Mouse (Mus musculus) monocyte, adult 2 months (primary cell): ENCODE data around the gene Fam167b.
"Not testable (repeated sequence)": the region's sequence is repeated elsewhere in the genome, so short reads cannot be mapped to it uniquely, and the experiment has no call there.

ENCODE experiments used
- DNase-seq, 2 experiments: peaks; one replicate each; pipeline ENCODE4 v3.0.0; 2022; ENCODE audit warnings: low spot score in 2 of 2, low read depth in 1 of 2

Fam167b gene

GRCm38 (mm10) chr4:129561184-129561583 is 17.2 kb downstream of the Fam167b start:
- DNase-seq: no peak

- no peak for DNase-seq
Measured at GRCm38 (mm10) chr4:129558321-129558955, 19.9 kb downstream of the Fam167b start.

- DNase-seq: no peak
Measured at GRCm38 (mm10) chr4:129557256-129557808, 21.0 kb downstream of the Fam167b start.

DNA sequence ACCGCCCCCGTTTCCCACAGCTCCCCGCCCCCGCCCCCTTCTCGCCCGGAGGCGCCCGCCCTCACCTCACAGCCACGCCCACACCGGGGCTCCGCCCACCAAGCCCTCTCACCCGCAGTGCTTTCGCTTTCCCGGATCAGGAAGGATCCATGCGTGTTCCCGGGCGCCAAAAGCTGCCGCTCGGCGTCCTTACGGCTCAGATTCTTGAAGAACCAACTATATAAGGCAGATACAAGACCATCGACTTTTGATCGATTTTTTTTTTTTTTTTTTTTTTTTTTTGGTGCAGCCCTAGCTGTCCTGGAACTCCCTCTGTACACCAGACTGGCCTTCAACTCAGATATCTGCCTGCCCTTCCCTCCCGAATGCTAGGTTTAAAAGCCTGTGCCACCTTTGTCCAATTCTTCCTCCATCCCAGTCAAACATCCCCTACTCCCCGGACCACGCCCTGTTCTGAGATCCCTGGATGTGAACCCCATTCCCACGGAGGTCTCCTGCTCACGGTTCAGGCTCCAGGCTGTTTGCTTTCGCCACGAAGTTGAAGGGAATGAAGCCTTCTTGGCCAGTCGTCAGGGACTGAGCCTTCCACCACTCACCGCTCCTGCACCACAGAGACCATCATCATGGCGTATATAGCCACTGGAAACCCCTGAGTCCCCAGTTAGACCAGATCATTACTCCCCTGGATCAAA is 21.7 kb downstream of the Fam167b start:
- peak; percentile 42 to 62 for DNase-seq

DNA sequence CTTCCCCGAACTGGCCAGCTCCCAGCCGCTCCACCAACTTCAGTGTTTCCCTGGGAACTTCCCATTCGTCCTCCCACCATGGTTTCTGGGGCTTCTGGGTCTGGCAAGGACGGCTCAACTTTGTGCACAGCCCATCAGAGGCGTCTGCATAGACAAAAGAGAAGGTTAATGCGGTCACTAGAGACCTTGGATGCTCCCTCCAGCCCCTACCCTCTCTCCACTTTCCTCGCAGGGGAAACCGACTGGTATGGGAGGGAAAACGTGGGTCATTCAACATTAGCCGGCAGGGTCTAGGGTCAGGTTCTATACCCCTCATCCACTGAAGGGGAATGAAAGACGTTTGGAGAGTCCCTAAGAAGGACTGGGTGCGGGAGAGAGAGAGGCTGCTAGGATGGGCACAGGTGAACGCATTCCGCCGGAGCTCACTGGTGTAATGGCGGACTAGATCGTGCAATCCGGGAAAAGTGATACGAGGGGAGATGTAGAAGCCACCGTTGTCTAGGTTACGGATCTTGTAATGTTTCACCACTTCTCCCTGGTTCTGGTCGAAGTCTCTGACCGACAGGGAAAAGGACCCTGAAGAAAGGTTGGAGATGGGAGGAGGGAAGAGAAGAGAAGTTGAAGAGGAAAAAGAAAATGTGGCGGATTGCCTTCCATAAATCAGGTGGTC is 22.4 kb downstream of the Fam167b start:
- DNase-seq: no peak

DNA sequence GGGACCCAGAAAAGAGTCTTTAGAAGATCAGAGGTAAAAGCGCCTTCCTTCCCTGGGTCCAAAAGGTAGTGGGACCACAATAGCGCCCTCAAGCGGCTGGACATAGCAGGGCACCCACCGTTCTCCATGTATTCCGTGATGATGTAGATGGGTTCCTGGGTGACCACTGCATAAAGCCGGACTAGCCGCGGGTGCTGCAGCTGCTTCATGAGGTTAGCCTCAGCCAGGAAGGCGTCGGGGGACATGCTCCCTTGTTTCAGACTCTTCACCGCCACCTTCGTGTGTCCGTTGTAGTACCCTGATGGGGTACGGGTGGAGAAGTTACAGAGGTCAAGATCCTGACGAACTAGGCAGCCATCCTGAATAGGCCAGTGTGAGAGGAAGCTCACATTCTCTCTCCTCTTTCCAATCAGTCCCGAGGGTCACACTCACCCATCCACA is 22.9 kb downstream of the Fam167b start:
- peak in 1 of 2 experiments; percentile 46 for DNase-seq

GRCm38 (mm10) chr4:129554512-129554911 is 23.8 kb downstream of the Fam167b start:
- not testable (repeated sequence) for DNase-seq

DNA sequence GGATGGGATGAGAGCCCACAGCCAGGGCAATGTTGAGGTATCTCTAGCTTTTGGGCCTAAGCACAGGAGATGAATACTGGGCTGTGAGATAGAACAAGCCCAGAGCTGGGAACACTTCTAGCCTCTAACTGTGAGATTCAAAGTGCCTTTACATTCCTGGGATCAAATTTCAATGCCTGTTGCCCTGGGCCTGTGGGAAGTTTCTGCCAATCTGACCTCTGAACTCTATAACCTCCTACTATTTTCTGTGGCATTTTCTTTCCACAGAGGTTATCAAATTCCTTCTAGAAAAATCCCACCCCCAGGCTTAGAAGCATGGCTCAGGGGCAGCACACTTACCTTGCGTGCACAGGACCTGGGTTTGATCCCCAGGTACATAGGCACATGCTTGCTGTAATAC is 28.1 kb downstream of the Fam167b start:
- no peak for DNase-seq

DNA sequence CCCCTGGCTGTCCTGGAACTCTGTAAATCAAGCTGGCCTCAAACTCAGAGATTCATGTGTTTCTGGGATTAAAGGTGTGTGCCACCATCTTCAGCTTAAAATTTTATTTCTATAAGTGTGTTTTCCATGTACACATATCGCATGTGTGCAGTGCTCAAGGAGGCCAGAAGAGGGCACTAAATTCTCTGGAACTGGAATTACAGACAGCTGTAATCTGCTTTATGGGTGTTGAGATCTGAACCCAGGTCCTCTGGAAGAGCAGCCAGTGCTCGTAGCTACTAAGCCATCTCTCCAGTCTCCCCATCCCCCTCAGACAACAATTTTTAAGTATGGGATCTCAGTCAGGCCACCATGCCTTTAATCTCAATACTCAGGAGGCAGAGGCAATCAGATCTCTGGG is 29.0 kb downstream of the Fam167b start:
- DNase-seq: no peak

DNA sequence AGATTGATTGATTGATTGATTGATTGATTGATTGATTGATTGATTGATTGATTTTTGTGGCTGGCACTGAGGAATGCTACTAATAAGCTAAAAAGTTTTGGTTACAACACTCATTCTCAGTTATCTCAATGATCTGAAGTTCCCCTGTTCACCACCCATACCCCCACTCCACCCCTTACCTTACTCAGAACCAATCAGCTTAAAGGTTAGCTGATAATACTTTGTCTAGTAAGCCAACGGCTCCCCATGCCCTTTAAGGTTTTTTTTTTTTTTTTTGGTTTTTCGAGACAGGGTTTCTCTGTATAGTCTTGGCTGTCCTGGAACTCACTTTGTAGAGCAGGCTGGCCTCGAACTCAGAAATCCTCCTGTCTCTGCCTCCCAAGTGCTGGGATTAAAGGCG is 30.7 kb downstream of the Fam167b start:
- DNase-seq: not testable (repeated sequence)

DNA sequence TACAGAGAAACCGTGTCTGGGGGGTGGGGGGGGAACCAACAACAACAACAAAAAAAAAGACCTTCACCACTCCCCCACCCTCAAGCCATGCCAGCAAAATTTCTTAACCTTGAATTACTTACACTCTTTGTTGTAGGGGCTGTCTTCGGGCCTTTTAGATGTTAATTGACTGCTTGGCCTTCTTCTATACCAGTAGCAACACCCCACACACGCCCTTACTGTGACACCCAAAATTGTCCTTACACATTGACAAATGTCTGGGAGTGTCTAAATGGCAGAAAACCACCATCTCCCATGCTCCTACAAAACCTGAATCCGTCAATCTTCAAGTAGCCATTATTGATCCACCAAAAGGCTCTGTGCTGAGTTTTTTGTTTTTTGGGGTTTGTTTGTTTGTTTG is 34.2 kb downstream of the Fam167b start:
- no peak for DNase-seq

GRCm38 (mm10) chr4:129542592-129543141 is 35.7 kb downstream of the Fam167b start, which contains the start of gene Hdac1:
Gene Hdac1, minus strand, starts transcription at chr4:129542713.
- DNase-seq: peak; percentile 89 to 91

GRCm38 (mm10) chr4:129541868-129542591 is 36.3 kb downstream of the Fam167b start:
- DNase-seq: no peak

- no peak for DNase-seq
Measured at GRCm38 (mm10) chr4:129540012-129540411, 38.3 kb downstream of the Fam167b start.

GRCm38 (mm10) chr4:129528901-129529300 is 49.4 kb downstream of the Fam167b start:
- not testable (repeated sequence) for DNase-seq
